Mouse (Mus musculus) erythroblast, embryonic 14.5 days (primary cell): ENCODE data around the gene Dlg5. TPM values are rescaled to one million over a fixed set of nuclear protein-coding genes. Genes with fewer than 3 reads are reported as not detected.

Experiments
- H3K27me3 ChIP-seq: 2 replicates; pipeline ENCODE4 v1.6.1; 2012; ENCODE audit warnings: inconsistent platforms; ENCODE audit not compliant: control insufficient read depth
- H3K36me3 ChIP-seq: 2 replicates; pipeline ENCODE4 v1.6.1; 2012; ENCODE audit warnings: mild to moderate bottlenecking, inconsistent platforms; ENCODE audit not compliant: control insufficient read depth
- H3K4me1 ChIP-seq: 2 replicates; pipeline ENCODE4 v1.6.1; 2012; ENCODE audit warnings: inconsistent platforms; ENCODE audit not compliant: control insufficient read depth
- H3K4me3 ChIP-seq: replicated peaks from 2 replicates; pipeline ENCODE3; 2012; ENCODE audit warnings: moderate library complexity, mild to moderate bottlenecking, inconsistent platforms
- H3K9me3 ChIP-seq: 2 replicates; pipeline ENCODE4 v1.6.1; 2012; ENCODE audit warnings: low read length, inconsistent platforms, mixed read lengths; ENCODE audit not compliant: control insufficient read depth
- GATA1 ChIP-seq: IDR thresholded peaks from 2 replicates; pipeline ENCODE4 v1.6.1; 2012; ENCODE audit warnings: low read length, inconsistent platforms, mixed read lengths
- TAL1 ChIP-seq: IDR thresholded peaks from 3 replicates; pipeline ENCODE4 v1.6.1; 2012; ENCODE audit warnings: low read length, inconsistent platforms, mixed read lengths
- polyA plus RNA-seq: library from polyadenylated mRNA; stranded (reverse); fragments of >175 nt; gene quantifications from 2 replicates; pipeline ENCODE4 v1.2.3, GENCODE M21; 2012

Dlg5 gene
- polyA plus RNA-seq, 1 experiment: 0.03 TPM

DNA sequence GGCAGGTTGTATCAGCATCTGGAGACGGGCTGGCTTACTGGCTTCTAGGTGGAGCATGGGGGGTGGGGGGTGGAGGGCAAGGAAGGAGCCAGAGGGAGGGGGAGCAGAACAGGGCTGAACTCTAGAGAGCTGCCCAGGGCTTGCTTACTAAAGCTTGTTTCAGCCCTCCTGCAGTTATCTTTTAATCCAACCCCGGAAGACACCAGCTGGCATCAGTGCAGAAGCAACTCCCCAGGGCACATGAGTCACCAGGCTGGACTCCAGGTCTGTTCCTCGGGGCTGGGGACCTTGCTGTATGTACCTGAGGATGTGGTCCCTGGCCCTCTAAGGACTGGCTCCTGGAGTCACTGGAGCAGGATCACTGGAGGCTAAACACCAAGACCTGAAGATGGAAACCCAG lies 23.0 kb downstream of the Dlg5 start:
- no peak for TF ChIP-seq GATA1
- no peak for TF ChIP-seq TAL1
- H3K27me3 ChIP-seq: no peaks in the 10 kb centered on the region; the same call in 1 of the 2 replicates
- peaks cover 2% of the 10 kb centered on the region; the same call in 1 of the 2 replicates for H3K4me1 ChIP-seq
- no peaks in the 10 kb centered on the region for H3K9me3 ChIP-seq
- no peaks in the 10 kb centered on the region for H3K36me3 ChIP-seq
- no peak overlapping the region for H3K4me3 ChIP-seq

DNA sequence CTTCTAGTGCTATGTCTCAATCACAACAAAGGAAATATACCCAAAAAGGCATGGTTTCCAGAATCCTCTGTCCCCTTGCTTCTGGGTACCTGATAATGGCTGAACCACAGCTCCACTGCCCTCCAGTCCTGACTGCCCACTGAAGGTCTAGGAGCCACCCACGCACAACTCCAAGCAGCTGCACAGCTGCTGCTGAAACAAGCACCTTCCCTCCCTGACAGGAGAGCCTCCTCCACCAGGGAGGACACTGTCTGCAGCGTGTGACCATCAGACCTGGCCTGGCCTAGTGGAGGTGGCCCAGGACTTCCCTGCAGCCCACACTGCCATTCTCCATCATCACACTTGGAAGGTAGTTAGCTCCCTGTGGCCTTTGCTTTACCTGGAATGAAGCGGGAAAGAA lies 23.4 kb downstream of the Dlg5 start:
- peaks cover 2% of the 10 kb centered on the region for H3K4me1 ChIP-seq
- no peaks in the 10 kb centered on the region for H3K9me3 ChIP-seq
- H3K36me3 ChIP-seq: no peaks in the 10 kb centered on the region
- H3K4me3 ChIP-seq: no peak overlapping the region
- no peak for TF ChIP-seq GATA1
- no peak for TF ChIP-seq TAL1
- H3K27me3 ChIP-seq: no peaks in the 10 kb centered on the region; the same call in 1 of the 2 replicates

DNA sequence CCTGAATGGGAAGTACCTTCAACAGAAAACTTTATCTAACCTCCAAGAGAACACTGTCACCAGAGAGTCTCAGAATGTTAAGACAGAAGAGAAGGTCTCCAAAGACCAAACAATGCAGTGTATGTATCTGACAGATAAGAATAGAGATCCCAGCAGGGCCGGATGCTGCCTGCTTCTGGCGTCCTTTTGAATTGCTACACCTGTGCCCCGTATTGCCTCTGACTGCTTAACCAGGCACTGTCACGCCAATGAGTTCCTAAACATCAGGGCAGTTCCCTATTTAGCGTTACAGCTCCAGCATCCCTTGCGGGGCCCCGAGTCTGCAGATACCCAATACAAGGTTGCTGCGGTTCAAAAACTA lies 28.4 kb downstream of the Dlg5 start:
- peaks cover 5% of the 10 kb centered on the region; the same call in 1 of the 2 replicates for H3K27me3 ChIP-seq
- H3K36me3 ChIP-seq: no peaks in the 10 kb centered on the region
- H3K9me3 ChIP-seq: no peaks in the 10 kb centered on the region
- H3K4me1 ChIP-seq: peaks cover 4% of the 10 kb centered on the region
- H3K4me3 ChIP-seq: no peak overlapping the region
- TF ChIP-seq GATA1 (no peak), TAL1 (no peak)

DNA sequence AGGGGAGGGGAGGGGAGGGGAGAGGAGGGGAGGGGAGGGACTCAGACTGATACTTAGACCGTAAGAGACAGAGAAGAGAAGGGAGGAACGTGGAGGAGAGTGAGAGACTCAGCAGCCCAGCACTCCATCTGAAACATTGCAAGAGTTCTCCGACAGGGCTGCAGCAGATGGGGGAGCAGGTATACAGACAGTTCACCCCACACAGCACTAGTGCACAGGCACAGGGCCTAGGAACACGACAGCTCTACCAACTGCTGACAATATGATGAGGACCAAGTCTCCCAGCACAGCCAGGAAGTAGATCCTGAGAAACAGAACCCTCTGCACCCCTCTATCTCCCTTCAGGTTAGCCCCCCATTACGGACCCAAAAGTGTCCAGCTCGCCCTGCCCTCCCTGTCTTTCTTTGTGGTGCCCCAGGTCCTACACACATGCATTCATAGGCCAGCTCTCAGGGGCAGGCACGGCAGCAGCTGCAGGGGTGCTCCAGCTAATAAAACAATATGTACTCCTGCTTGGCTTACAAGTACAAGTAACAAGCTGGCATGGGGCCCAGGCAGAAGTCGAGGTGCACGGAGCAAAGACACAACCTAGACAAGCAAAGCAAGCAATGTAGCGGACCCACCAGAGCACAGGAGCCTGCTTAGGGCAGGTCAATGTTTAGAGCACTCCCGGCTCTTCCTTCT lies 28.9 kb downstream of the Dlg5 start:
- peaks cover 4% of the 10 kb centered on the region for H3K4me1 ChIP-seq
- no peak for TF ChIP-seq TAL1
- TF ChIP-seq GATA1: no peak
- H3K36me3 ChIP-seq: no peaks in the 10 kb centered on the region
- H3K4me3 ChIP-seq: no peak overlapping the region
- peaks cover 9% of the 10 kb centered on the region for H3K27me3 ChIP-seq
- no peaks in the 10 kb centered on the region for H3K9me3 ChIP-seq

DNA sequence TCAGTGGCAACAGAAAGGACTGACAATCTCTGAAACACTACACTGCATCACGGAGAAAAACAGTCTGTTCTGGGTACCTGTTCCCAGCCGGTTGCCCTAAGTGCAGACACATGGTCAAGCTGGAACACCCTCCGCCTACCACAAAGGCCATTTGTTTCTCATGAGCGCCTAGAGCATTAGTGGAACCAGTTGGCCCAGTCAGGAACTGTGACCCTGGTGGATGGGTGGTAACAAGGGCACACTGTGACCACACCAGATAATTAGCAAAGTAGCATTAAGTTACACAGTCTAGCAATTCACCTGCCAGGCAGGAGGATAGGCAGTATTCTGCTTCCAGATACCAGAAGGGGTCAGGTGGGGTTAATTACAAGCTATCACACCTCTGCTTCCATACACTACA lies 29.7 kb downstream of the Dlg5 start:
- H3K4me3 ChIP-seq: no peak overlapping the region
- peaks cover 10% of the 10 kb centered on the region for H3K27me3 ChIP-seq
- no peaks in the 10 kb centered on the region for H3K9me3 ChIP-seq
- H3K4me1 ChIP-seq: peaks cover 4% of the 10 kb centered on the region
- no peaks in the 10 kb centered on the region for H3K36me3 ChIP-seq
- TF ChIP-seq GATA1: no peak
- no peak for TF ChIP-seq TAL1

DNA sequence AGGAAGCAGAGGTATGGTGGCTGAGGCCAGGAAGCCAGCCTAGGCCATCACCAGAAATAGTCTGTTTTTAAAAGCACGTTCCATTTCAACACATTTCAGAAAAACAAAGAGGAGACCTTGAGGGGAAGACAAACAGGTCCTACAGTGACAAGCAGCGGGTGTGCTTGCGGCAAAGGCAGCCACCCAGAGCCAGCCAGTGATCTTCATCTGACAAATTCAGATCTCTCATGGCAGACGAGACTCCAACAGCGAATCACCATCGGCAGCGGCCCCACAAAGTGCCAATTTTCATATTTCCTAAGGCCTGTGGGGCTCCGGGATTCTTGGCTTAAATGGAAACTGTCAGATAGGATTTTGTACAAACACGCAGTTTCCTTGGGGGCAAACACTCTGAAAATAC lies 31.3 kb downstream of the Dlg5 start:
- Histone ChIP-seq H3K4me3 (no peak overlapping the region), H3K36me3 (no peaks in the 10 kb centered on the region), H3K27me3 (peaks cover 13% of the 10 kb centered on the region), H3K4me1 (peaks cover 4% of the 10 kb centered on the region), H3K9me3 (no peaks in the 10 kb centered on the region)
- no peak for TF ChIP-seq GATA1
- TF ChIP-seq TAL1: no peak

DNA sequence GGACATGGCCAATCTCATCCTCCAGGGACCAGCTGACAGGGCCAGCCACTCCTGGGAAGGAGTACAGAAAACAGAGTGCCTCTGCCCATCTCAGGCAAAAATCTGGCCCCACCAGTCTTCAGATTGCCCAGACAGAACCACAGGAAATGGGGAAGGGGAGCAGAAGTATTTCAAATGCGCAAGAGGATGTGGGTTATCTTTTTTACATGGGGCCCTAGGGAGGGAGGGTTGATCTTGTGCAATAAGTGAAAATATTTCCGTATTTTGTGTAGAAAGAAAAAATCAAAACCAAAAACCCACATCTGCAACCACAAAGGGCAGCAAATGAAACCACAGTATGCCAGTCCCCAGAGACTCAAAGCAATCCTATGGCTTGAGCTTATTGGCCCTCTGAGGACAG lies 32.4 kb downstream of the Dlg5 start:
- Histone ChIP-seq H3K4me3 (no peak overlapping the region), H3K4me1 (peaks cover 4% of the 10 kb centered on the region), H3K27me3 (peaks cover 13% of the 10 kb centered on the region), H3K9me3 (no peaks in the 10 kb centered on the region), H3K36me3 (no peaks in the 10 kb centered on the region)
- TF ChIP-seq TAL1: no peak
- TF ChIP-seq GATA1: no peak

DNA sequence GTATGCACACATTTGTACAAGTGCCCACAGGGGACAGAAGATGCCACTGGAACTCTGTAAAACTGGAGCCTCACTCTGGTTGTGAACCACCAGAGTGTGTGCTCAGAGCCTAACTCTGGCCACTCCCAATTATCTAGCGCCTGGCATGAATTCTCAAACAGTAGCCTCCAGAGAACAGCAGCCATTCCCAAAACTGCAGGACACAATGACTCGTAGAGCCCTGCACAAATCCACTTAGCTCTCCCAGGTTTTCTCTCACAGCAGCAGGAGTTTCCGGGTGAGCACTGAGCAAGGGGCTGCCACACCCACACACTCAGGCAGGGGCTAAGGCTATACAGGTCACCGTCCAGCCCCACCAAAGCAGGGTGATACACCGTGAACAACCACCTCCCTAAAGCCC lies 32.9 kb downstream of the Dlg5 start:
- no peak for TF ChIP-seq TAL1
- TF ChIP-seq GATA1: no peak
- peaks cover 4% of the 10 kb centered on the region for H3K4me1 ChIP-seq
- H3K4me3 ChIP-seq: no peak overlapping the region
- no peaks in the 10 kb centered on the region for H3K9me3 ChIP-seq
- no peaks in the 10 kb centered on the region for H3K36me3 ChIP-seq
- peaks cover 13% of the 10 kb centered on the region for H3K27me3 ChIP-seq

DNA sequence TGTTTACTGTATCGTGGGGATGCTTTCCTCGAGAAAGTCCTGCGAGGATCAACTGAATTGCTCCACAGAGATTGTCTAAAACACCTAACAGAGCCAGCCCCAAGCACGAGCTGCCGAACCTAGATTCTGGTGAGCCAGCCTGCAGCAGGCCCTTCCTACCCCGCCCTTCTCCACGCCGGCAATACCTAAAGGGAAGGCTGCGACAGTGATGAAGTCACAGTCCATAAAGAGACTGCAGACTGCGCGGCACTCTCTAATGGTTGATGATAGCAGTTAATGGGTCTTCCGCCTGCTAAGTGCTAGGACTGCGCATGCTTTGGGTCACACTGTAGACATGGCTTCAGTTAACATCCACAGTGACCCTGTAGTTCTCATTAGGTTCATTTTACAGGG lies 38.4 kb downstream of the Dlg5 start:
- Histone ChIP-seq H3K9me3 (no peaks in the 10 kb centered on the region), H3K27me3 (peaks cover 15% of the 10 kb centered on the region), H3K36me3 (no peaks in the 10 kb centered on the region), H3K4me1 (peaks cover 10% of the 10 kb centered on the region), H3K4me3 (no peak overlapping the region)
- TF ChIP-seq GATA1: no peak
- TF ChIP-seq TAL1: no peak
